Mouse (Mus musculus) hindbrain, embryonic 11.5 days (tissue): ENCODE measurements at regions not wholly inside any gene's neighbourhood (a gene's known extent, or its start where the extent isn't known, plus 50 kb on each side); places are given as distances from the start of the nearest gene placed in this dataset.

ENCODE experiments used
- ATAC-seq: fragments of 200-750 bp; cut with Nextera tagmentation; 2 replicates; pipeline ENCODE4 v1.8.0; 2017; ENCODE audit warnings: mild to moderate bottlenecking, moderate TSS enrichment, moderate library complexity; ENCODE audit not compliant: low FRiP score
- DNase-seq: peaks from one replicate; pipeline ENCODE4 v3.0.0-alpha.2; 2015; ENCODE audit warnings: low spot score
- H3K27ac ChIP-seq: fragments of 300-500 bp; sonication (generic); 2 replicates; pipeline ENCODE4 v1.5.1; 2014; ENCODE audit warnings: mild to moderate bottlenecking, low read depth, low read length
- H3K27me3 ChIP-seq: fragments of 300-500 bp; sonication (generic); 2 replicates; pipeline ENCODE4 v1.6.1; 2014; ENCODE audit warnings: mild to moderate bottlenecking, low read length, moderate library complexity, mixed read lengths; ENCODE audit not compliant: control insufficient read depth, insufficient read depth
- H3K36me3 ChIP-seq: fragments of 300-500 bp; sonication (generic); 2 replicates; pipeline ENCODE4 v1.6.1; 2014; ENCODE audit warnings: mild to moderate bottlenecking, low read length, moderate library complexity, mixed read lengths; ENCODE audit not compliant: control insufficient read depth, insufficient read depth
- H3K4me1 ChIP-seq: fragments of 300-500 bp; sonication (generic); replicated peaks from 2 replicates; pipeline ENCODE4 v1.6.1; 2014; ENCODE audit warnings: low read length, mixed read lengths; ENCODE audit not compliant: control insufficient read depth, insufficient read depth
- H3K4me2 ChIP-seq: fragments of 300-500 bp; sonication (generic); replicated peaks from 2 replicates; pipeline ENCODE4 v1.6.1; 2014; ENCODE audit warnings: mild to moderate bottlenecking, low read depth, low read length
- H3K4me3 ChIP-seq: fragments of 300-500 bp; sonication (generic); 2 replicates; pipeline ENCODE4 v1.5.1; 2014; ENCODE audit warnings: low read depth, low read length
- H3K9ac ChIP-seq: fragments of 300-500 bp; sonication (generic); 2 replicates; pipeline ENCODE4 v1.6.1; 2014; ENCODE audit warnings: low read depth, low read length
- H3K9me3 ChIP-seq: fragments of 300-500 bp; sonication (generic); 2 replicates; pipeline ENCODE4 v1.6.1; 2016; ENCODE audit warnings: low read length; ENCODE audit not compliant: control insufficient read depth
- whole genome bisulfite sequencing: fragments of 180-500 bp; shearing (Covaris S2); extraction: QIAGEN DNeasy Blood & Tissue Kit; methylation state at CpG from one replicate; pipeline ENCODE4 v1.1.7; 2014; 5-methylcytosine and 5-hydroxymethylcytosine counted together

DNA sequence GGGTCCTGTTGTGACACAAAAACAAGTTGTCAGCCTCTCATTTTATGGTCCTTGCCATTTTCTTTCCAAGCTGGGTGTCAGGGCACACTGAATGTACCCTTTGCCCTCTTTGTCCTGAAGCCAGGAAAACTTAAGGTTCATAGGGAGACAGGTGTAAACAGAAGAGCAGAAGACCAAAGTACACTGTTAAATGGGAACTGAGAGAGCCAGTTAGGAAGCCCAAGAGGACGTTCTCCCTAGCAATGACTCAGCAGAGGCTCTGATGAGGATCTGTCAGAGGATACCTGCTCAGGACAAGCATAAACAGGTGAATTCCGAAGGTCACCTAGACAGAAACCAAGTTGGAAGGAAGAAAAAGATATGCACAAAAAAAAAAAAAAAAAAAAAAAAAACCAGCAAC is 94.0 kb downstream of the Sp3 start:
- H3K4me3 ChIP-seq = no peak overlapping the region
- 72% methylated on average over 2 of the region's 2 CpGs for WGBS
- H3K27ac ChIP-seq = no peak overlapping the region
- H3K36me3 ChIP-seq = no peaks in the 10 kb centered on the region
- H3K27me3 ChIP-seq = no peaks in the 10 kb centered on the region
- DNase-seq = no peak
- H3K4me1 ChIP-seq = no peaks in the 10 kb centered on the region
- ATAC-seq = no peak
- no peak overlapping the region for H3K4me2 ChIP-seq
- no peaks in the 10 kb centered on the region for H3K9me3 ChIP-seq
- H3K9ac ChIP-seq = no peak overlapping the region
